Mouse (Mus musculus): ENCODE results near the gene Zfp866. TPM values are rescaled to one million over a fixed set of nuclear protein-coding genes. Genes with fewer than 3 reads are reported as not detected.

Zfp866 gene
- 10 to 100 TPM; 28.1 to 38.3 TPM for total RNA-seq (2023)

GRCm38 (mm10) chr8:69790773-69791367, at the start of gene Zfp866, which contains the start of gene Atp13a1:
Gene Zfp866 (minus strand): TSS chr8:69791178.
Gene Atp13a1 (plus strand): TSS chr8:69791163.

GRCm38 (mm10) chr8:69832298-69832853, 41.4 kb upstream of the Zfp866 start, which contains the start of gene Pbx4:
Gene Pbx4 (plus strand): TSS chr8:69832491.

GRCm38 (mm10) chr8:69822386-69823191, 31.6 kb upstream of the Zfp866 start, which contains the start of gene Lpar2:
Gene Lpar2 (plus strand): TSS chr8:69822429.

GRCm38 (mm10) chr8:69808094-69808863, 17.3 kb upstream of the Zfp866 start, which contains the start of gene Gmip:
Gene Gmip (plus strand): TSS chr8:69808679.

GRCm38 (mm10) chr8:69774503-69775148, 16.4 kb downstream of the Zfp866 start, which contains the start of gene Gm20422:
Gene Gm20422 (minus strand): TSS chr8:69774886.

GRCm38 (mm10) chr8:69749544-69750454, 41.2 kb downstream of the Zfp866 start, which contains the start of gene Zfp963:
Gene Zfp963 (minus strand): TSS chr8:69749970.

Other genes starting within 250 kb of the Zfp866 start
- 10 to 100 TPM; 57.7 to 62.6 TPM for gene Zfp868, start 165.6 kb downstream of the Zfp866 start, total RNA-seq (2023)
- gene Zfp964, start 136.7 kb downstream of the Zfp866 start, total RNA-seq (2023), result 1 to 10 TPM; 1.8 to 2.2 TPM
- gene Zfp869, start 80.5 kb downstream of the Zfp866 start, total RNA-seq (2023), result 10 to 100 TPM; 75.5 to 79.9 TPM
- gene Zfp963, start 41.2 kb downstream of the Zfp866 start, total RNA-seq (2023), result 1 to 10 TPM; 5.1 to 5.3 TPM
- gene Gm20422, start 16.3 kb downstream of the Zfp866 start, total RNA-seq (2023), result not detected
- 10 to 100 TPM; 61.9 to 62.7 TPM for gene Atp13a1, start within 50 bp of the Zfp866 start, total RNA-seq (2023)
- 100 to 1,000 TPM; 440 to 460 TPM for gene Gmip, start 17.5 kb upstream of the Zfp866 start, total RNA-seq (2023)
- gene Lpar2, start 31.3 kb upstream of the Zfp866 start, total RNA-seq (2023), result 1 to 10 TPM; 9.3 to 9.9 TPM
- gene Pbx4, start 41.3 kb upstream of the Zfp866 start, total RNA-seq (2023), result 1 to 10 TPM; 5.8 to 9.5 TPM
- under 1 TPM in 1 of 2 experiments, not detected in 1; 0.15 TPM for gene Cilp2, start 96.5 kb upstream of the Zfp866 start, total RNA-seq (2023)
- under 1 TPM; 0.42 to 0.96 TPM for gene Tssk6, start 111.0 kb upstream of the Zfp866 start, total RNA-seq (2023)
- gene Ndufa13, start 111.4 kb upstream of the Zfp866 start, total RNA-seq (2023), result 10 to 100 TPM; 44.0 to 54.0 TPM
- gene Yjefn3, start 111.5 kb upstream of the Zfp866 start, total RNA-seq (2023), result not detected
- gene Gatad2a, start 205.2 kb upstream of the Zfp866 start, total RNA-seq (2023), result 10 to 100 TPM; 94.1 to 97.5 TPM